Mouse (Mus musculus): ENCODE data around the gene Cela3b.

- TF ChIP-seq CTCF (IDR thresholded peaks at IDR 0.05; ENCODE audit: extremely low read depth, insufficient read depth, insufficient read length, insufficient replicate concordance) (no peak), POLR2A (IDR thresholded peaks at IDR 0.05; ENCODE audit: low read depth, low read length) (no peak)
Measured at GRCm38 (mm10) chr4:137375314-137376278, 54.7 kb downstream of the Cela3b start.

Data from spleen, adult 2 months (tissue).